Mouse (Mus musculus) lung, adult 2 months (tissue): ENCODE data around the gene Sf3a1.

Experiments used
- CTCF ChIP-seq: fragments of 200-500 bp; IDR thresholded peaks from 2 replicates; pipeline ENCODE4 v1.5.1; 2011; ENCODE audit warnings: mild to moderate bottlenecking, low read length, control low read depth; ENCODE audit not compliant: insufficient read depth
- POLR2A ChIP-seq: fragments of 200-500 bp; IDR thresholded peaks from 2 replicates; pipeline ENCODE4 v1.6.1; 2011; ENCODE audit warnings: low read depth, mild to moderate bottlenecking, control low read depth, low read length, borderline replicate concordance; ENCODE audit errors: extremely low read depth

DNA sequence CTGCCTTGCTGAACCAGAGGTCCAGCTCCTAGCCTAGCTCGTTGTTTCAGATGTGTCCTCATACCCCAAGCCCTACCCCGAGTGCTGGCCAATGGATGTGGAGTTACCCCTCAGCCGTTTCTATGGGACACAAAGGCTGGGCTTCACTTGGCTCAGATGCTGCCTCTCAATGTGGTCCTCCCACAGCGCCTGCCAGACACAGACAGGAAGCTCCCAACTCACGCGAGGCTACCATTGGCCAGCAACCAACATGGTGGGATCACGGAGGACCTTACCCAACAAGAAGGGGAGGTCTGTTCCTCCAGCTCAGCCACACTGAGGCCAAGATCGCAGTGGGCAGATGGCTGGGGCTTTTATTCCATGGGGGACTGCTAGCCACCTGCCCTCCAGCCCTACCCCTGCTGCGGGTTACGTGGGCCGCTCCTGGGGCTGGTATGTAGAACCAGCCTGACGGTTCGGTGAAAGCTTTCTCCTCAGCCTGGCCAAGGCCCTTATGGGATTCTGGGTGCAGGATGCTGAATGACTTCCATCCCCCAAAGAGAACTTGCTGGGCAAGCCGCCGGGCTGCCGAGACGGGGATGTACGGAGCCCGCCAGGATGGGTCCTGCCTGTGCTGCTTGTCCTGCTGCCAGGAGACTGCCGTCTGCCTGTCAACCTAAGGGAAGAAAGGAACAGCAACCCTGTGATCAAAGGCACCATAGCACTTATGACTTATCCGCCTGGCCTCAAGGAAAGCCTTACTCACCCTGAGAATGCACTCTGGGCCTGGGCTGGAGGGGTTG, 16.7 kb upstream of the Sf3a1 start:
- no peak for TF ChIP-seq CTCF
- TF ChIP-seq POLR2A = no peak
